Mouse (Mus musculus) small intestine, adult 2 months (tissue): ENCODE results near the gene Tekt5.

Source experiments
- CTCF ChIP-seq: fragments of 200-500 bp; IDR thresholded peaks from 2 replicates; pipeline ENCODE4 v1.5.1; 2012; ENCODE audit warnings: low read depth, mild to moderate bottlenecking, control low read depth, inconsistent platforms, low read length, moderate library complexity, mixed read lengths; ENCODE audit not compliant: insufficient replicate concordance, insufficient read length; ENCODE audit errors: extremely low read depth
- POLR2A ChIP-seq: fragments of 200-500 bp; IDR thresholded peaks from 2 replicates; pipeline ENCODE4 v1.6.1; 2012; ENCODE audit warnings: low read depth, mild to moderate bottlenecking, control low read depth, inconsistent platforms, low read length, moderate library complexity

DNA sequence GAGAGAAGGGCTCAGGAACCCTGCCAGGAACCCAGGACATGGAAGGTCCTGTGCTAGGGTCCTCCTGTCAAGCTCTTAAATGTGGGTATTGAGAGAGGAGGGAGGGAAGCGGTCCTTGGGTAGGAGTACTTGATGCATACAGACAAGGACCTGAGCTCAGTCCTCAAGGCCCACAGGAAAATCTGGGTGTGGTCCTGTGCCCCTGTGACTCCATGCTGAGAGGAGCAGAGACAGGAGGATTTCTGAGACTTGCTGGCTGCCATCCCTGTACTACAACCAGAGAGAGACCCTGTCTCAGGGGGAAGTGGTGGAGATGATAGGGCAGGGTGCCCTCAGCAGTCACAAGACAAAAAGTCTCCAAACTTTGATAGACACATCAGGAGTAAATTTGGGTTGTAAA lies 25.3 kb downstream of the Tekt5 start:
- no peak for TF ChIP-seq CTCF
- no peak for TF ChIP-seq POLR2A
